Mouse (Mus musculus) 416B (cell line): Measurements from ENCODE around the gene Ripk4.

Experiments
- DNase-seq: peaks from one replicate; pipeline ENCODE4 v3.0.0; 2011; ENCODE audit warnings: low read depth

The Ripk4 gene

DNA sequence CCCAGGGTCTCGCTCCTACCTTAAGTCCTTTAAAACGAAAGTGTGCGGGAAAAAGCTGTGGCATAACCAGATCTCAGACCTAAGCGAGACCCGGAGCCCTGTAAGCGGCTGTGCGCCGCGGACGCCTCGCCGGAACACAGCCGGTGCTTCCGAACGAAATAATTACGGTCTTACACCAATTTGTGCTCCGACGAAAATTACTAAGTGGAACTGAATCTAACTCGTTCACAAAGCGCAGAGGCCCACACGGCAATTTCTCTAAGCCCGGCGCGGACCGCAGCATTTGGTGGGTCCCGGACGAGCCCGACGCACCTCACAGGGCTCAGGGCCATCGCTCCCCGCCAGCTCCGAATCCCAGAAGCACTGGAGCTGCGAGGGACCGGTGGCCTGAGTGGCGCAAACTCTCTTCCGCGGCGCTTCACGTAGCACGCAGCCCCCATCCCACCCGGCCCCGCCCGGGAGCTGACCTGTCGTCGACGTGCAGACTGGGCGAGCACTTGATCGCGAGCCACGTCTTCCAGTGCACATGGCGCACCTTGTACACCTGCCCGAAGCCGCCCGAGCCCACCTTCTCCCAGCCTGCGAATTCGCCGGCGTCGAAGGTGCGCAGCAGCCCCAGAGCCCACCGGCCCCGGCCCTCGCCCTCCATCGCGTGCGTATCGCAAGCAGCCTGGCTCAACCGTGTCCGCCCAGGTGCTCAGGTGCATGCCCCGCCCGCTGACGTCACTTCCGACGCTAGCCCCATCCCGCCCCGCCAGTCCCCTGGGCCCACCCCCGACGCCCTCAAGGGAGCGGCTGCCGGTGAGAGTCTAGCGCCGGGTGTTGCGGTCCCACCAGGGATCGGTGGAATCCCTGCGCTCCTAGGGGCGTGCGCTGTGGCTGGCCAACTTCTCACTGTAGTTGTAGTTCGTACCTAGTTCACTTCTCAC lies at the start of gene Ripk4:
Gene Ripk4 (minus strand): TSS at position 727 of the 929 bp plus-strand sequence.
- DNase-seq: no peak

DNA sequence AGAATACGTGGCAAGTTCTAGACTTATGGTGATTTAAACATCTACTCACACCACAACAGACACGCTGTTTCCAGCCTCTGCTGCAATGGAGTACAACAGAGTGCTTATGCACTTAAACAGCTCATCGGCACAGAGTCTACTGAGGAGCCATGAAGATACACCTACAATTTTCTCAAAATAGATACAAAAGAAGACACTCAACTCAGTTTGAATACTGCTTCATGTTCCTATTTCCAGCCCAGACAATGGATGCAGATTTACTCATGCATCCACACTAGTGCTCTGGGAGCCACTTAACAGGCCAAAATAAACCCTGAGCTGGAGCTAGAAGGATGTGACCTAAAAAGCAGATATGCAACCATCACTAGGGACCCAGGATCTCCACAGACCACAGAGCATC lies 45.3 kb upstream of the Ripk4 start:
- DNase-seq: no peak

DNA sequence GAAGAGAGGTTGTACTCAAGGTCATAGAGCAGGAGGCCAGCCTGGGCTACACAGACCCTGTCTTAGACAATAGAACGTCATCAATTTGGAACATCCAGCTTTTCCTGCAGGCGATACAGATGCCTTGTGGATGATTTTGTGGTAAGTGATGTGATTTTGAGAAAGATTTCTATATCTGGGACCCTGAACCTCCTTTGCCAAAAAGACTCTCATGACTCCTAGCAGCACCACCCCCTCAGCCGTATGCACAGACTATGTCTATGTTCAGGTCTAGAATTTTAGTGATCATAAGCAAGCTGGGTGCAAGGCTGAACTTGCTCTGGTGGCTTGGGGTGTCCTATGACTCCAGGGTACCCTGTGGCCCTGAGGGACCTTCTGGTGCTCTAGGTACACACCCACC lies 42.1 kb upstream of the Ripk4 start:
- DNase-seq: no peak

DNA sequence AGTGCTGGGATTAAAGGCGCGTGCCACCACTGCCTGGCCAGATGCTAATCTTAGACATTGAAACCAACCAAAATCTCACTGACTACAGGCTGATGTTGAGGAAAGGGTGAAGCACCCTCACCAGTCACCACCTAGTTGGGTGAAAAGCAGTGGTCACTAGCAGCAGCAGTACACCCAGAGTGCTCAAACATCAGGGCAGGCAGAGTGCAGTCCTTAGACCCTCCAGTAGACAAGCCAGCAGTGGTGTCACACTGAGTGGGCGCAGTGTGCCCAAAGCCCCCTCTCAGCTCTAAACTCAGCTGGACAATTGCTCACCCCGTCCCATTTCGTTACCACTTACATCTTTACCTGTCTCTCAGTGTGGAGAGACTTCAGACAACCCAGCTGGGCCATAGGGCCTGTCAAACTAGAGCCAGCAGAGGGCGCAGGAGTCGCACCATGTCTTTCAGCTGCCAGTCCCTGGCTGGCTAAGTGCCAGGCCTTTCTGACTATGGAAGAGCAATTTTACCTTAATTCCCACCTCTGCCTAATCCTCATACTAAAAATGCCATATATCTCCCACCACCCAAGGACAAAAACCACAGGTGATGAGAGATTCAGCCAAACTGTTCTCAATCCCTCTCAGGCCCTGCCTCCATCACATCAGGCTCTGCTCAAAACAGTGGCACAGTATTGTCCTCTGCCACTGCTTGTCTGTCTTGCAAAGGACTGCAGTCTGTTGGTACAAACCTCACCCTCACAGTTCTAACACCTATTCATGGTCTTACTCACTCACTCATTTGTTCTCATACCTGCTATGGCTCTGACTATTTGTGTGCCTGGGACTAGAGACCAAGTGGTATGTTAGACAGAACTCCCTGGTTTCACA lies 41.3 kb upstream of the Ripk4 start:
- DNase-seq: peak; percentile 80

DNA sequence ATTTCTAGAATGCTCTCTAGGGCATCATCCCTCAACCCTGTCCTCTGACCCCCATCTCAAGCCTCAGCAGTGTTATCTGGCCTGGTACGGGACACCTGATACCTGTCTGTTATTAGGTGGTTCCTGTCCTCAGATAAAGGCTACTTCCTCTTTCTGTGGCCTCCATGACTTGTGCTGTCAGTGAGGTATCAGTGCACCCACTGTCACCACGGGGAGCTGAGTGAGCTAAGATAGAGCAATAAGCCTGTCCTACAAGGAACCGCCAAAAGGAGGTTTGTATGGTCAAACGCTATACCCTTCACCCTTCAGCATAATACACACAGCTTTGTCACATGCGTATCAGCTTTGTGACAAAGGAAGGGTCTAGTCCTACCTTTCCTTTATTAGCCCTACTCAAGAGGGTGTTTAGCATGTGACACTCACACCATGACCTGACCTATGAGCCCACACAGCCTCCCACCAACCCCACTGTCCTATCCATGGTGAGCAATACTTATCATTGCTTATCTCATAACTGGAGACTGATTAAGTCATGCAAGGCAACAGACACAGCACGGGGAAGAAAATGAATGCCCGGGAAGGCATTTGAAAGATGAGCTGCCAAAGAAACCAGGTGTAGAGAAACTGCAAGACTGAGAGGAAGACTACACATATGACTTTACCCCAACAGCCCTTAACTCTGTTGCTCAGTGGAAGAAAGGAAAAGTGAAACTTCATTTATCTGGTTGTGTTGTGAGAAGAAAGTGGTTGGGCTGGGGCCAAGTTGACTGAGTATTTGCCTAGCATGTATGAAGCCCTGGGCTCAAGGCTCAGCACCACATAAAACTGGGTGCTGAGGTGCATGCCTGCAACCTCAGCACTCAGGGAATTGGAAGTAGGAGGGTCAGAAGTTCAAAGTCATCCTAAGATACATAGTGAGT lies 34.6 kb upstream of the Ripk4 start:
- peak; percentile 54 for DNase-seq

DNA sequence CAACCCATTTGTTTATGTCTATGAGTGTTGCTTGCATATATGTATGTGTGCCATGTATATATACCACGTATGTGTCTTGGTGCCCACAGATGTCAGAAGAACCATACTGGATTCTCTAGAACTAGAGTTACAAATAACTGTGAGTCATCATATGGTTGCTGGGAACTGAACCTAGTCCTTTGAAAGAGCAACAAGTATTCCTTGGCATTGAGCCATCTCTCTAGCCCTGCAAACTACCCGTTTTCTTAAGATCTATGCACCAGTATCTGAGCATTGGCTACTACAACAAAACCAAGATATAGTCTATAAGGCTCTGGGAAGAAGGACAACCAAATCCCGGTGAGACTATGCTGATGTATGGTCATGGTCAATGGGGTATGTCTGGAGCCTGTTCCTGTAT lies 33.6 kb upstream of the Ripk4 start:
- peak; percentile 32 for DNase-seq

DNA sequence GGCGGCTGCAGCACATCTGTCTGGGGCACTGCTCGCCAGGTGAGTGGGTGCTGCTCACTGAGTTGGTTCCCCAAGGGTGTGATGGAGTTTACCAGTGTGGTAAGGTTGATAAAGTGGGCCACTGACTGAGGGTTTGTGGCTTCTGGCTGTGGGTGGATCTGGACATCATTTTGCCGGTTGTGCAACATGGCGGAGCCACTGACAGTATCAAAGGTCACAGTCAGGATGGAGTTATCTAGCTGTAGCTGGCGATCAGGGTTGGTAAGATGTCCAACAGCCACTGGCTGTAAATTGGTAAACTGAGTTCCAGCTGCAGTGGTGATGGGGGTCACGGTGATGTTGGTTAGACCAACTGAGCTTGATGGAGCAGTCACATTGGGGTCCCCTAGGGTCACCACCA lies 30.7 kb upstream of the Ripk4 start:
- peak; percentile 22 for DNase-seq

DNA sequence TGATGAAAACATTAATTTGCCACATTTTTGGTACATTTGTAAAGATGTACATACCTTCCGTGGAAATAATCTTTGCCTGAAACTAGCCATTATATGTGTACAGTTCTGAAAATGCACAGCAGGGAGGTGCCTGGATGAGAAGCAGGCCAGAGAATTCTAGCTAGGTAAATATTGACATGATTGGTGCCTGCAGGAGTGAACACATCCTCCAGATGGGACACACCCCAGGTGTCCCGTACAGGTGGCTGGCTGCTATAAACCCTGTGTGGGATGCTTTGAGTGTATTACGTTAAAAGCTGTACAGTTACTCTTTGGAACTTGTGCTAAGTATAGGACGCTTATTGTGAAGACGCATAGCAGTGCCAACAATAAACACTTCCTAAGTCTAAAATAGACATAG lies 19.5 kb upstream of the Ripk4 start:
- no peak for DNase-seq

DNA sequence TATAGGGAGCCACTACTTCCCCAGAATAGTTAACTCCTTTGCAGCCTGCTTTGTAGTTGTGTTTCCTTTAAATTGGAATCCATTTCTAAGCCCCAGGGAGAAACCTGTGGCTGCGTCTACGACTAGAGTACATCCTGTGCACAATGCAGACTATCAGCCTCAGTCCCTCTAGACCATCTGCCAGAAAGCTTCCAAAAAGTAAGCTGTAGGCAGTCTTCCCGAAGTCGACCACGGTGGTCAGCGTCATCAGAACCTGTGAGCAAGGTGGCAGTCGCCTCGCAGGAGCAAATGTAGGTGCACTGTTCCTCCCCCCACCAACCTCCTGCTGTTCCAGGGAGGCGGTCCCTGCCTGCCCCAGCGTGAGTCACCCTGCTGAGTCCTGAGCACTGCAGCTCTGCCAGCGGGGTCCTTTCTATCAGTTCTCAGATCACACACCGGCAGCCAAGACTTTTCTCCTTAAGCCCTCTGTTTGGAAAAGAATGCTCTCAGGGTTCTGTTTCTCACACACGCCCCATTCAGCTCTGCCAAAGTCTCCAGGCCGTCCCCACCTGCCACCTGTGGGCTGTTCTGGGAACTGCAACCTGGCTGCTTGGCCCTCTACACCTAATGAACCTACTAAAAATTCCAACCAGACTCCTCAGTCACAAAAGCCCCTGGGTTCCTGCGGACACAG lies 14.9 kb upstream of the Ripk4 start:
- DNase-seq: peak; percentile 74

DNA sequence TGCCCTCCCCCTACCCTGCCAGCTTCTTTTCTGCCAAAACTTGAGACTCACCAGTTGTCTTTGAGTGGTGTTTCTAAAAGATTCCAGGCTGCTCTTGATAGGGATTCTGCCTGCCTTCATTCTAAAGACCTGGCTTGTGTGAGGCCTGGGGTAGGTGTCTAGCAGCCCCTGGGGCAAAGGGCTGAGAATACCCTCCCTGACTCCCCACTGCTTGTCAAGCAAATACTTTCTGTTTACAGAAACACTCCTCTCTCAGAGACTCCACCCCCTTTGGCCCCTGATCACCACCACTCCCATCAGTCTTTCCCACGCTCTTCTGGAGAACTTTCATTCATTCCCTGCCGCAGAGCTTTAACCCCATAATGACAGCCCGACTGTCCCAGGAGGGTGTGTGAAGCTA lies 2.9 kb upstream of the Ripk4 start:
- no peak for DNase-seq

DNA sequence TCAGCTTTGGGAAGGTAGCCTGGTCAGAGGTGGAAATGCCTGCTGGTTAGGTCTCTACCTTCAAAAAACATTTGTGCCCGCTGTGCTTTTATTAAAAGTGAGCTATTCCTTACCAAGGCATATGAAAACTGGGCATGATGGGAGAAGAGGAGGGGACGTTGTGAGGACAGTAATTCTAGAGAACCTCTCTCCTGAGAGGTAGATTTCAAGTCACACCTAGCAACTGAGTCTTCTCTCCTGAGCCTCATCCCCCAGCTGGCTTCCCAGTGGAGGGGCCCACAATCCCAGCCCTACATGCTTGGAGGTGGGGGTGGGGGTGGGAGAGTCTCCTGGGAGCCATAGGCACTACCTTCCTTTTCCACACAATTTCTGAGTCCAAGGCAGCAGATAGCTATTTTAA lies 1.0 kb upstream of the Ripk4 start:
- no peak for DNase-seq

DNA sequence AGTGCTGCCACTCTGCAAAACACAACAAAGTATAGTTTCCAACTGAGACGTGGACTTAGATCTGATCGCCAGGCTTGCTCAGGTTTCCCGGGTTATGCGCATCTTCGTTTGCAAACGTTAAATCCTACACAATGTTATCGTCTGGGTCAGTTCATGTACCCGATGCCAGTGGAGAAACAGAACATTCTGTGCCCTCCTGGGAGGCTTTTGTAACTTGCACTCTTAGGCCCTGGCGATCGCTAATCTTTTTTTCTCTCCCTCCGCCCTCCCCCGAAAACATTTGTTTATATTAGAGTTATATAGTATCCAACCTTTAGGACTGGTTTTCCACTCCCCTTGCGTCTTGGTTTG lies 378 bp upstream of the Ripk4 start:
- DNase-seq: no peak

DNA sequence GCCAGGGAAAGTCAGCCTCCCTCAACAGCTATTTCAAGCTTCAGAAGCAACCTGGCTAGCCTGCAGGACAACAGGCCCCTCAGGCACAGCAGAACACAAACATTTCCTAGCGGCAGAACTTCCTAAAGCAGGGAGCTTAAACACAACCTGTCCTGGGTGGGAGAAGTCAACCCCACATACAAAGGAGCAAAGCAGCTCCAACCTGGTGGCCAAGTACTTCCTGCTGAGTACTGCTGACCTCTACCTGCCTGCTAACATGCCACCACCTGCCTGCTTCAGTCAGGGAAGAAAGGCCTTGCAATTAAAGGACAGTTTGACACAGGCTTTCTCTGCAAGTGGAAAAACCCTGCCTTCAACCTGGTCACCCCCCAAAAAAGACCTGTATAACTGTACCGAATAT lies 1.8 kb downstream of the Ripk4 start:
- no peak for DNase-seq

DNA sequence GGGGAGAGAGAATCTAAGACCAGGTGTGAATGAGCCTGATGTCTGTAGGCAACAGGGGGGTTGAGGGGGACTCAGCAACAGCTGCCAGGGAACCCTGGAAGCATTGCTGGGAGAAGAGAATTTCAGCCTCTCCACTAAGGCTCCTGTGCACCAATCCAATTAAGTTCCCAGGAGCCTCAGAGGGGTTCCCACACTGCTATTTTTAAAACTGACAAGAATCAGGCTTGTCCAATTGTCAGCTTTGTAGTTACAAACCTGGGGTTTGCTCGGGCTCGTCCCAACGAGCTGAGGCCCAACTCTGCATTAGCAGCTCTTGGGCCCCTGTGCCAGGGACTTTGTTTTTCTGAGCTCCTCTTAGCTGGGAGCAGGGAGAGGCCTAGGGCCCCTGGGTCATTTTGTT lies 3.9 kb downstream of the Ripk4 start:
- DNase-seq: no peak

DNA sequence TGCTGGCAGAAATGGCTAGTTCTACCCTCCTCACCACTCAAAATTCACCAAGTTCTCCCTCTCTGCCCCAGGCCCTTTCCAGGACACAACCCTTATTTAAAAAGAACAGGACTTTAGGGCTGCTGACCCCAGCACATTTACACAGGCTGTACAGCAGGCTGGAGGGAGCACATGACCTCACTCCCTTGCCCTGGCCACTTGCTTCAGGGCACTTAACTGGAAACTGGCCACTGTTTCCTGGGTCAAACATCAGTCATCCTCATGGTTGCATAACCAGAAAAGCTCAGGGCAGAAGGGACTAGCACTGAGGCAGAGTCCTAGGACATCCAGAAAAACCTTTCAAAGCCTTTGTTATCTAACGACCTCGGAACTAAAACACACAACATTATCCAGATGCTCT lies 5.3 kb downstream of the Ripk4 start:
- no peak for DNase-seq

DNA sequence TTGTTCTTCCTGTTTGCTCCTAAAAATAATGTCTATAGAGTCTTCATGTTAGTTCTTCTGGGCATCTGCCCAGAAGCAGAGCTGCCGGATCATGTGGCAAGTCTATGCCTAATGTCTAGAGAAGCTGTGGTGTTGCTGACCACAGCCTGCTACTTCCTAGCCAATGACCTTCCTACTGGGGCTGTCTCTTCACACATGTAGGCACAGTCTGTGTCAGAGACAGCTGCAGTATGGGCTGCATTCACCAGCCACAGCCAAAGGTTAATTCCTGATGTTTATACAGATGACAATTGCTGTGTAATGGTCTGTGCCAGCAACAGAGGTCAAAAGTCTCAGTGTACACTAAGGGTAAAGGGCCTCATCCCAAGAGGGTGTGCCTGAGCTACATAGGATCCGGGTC lies 7.1 kb downstream of the Ripk4 start:
- peak; percentile 86 for DNase-seq

DNA sequence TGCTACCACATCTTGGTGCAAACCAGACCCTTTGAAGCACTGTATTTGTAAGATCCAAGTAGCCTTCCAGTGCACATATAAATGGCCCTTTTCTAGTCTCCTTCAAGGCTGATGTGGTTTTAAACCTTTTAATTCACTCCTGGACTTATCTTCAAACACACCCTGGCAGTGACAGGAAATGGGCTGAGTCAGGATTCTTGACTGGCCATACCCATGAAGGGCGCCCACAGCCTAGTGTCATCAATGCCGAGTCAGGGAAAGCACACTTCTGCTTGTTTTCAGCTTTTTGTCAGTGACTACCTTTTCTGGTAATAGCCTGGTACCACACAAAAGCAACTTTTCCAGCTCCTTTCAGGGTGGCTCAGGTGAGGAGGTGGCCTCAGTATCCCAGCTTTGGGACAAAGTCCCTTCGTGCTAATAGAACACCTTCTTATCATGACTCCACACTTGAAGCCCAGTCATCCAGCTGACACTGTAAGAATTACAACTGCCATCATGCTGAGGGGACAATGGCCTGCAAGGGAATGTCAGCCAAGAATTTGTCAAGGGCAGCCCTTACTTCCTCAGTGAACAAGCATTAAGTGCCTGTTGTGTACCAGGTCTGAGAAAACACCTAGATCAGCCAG lies 11.2 kb downstream of the Ripk4 start:
- peak; percentile 91 for DNase-seq

DNA sequence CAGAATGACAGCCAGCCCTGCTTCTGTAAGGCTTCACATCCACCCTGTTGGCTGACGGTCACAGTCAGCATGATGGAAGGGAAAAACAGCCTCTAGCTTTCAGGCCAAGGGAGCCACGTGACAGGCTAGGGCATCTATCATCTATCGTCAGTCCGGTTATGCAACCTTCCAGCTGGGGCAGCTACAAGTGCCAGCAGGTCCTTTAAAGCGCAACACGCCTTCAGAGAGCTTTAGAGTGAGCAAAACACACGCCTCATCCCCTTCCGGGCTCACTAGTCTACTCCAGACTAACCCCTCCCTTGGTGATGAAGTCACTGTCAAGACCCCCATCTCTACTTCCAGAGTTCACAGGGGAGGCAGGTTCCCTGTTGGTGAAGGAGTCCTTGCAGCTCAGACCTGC lies 11.7 kb downstream of the Ripk4 start:
- DNase-seq: peak; percentile 84

DNA sequence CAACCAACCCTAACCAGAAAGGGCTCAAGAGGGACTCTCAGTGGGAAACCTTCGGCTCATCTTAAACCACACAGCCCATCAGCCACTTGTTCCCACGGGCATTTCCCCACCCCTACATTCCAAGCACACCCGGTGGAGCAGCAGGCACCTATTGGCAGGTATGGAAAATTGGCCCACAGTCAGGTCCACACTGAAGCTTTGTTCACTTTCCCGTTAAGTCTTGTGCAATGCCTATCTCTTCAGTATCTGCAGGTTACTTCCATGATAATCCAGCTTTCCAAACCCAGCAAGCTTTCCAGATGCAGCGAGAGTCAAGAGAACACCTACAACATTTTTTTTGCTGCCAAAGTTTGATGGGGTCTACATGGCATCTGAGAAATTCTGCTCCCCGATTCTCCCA lies 15.2 kb downstream of the Ripk4 start:
- no peak for DNase-seq

DNA sequence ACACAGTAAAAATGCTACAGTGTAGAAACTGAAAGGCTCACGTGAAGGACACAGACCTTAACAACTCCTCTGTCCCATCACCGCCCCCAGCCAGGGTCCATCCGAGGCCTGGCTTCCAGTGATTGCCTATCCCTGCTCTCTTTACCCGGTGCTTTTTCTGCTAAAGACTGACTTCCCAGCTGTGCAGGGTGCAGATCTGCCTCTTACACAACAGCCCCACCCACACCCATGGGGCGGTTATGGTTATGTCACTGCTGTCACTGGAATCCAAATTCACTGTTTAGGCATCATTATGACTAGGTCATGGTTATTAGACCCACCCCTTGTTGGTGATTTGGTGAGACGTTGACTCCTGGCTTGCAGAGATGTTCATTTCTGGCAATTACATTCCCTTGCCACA lies 25.6 kb downstream of the Ripk4 start:
- DNase-seq: no peak

DNA sequence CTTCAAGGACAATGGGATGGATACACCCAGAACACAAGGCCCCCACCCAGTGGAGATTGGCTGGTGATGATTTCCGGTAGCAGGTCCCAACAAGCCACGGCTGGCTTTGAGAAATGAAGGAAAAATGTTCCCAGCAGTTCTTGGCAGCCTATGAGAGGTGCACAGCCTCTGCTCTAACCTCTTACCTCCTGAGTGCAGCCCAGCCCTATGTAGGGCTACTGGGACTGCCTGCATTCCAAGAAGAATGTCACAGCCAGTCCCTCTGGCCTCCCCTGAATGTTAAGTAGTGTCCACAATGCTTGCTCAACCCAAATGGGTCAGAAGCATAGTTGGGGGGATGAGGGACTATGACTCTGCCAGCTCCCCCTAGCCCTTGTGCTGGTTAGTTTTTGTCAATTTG lies 27.0 kb downstream of the Ripk4 start:
- no peak for DNase-seq
